Mouse (Mus musculus): ENCODE measurements around the gene 4930402H24Rik. TPM values are rescaled to one million over a fixed set of nuclear protein-coding genes. Genes with fewer than 3 reads are reported as not detected.

Gene 4930402H24Rik
- total and polyA plus RNA-seq, 2 experiments from 2014 or later: 57.6 to 131 TPM

GRCm38 (mm10) chr2:130750449-130750848 is 155.8 kb downstream of the 4930402H24Rik start:
- H3K36me3 ChIP-seq (ENCODE audit: insufficient read depth, low read length): peaks cover 41% of the 10 kb centered on the region
- ATAC-seq: no peak
- no peak overlapping the region for H3K27ac ChIP-seq
- H3K9me3 ChIP-seq (ENCODE audit: low read length): no peaks in the 10 kb centered on the region
- no peak overlapping the region for H3K4me3 ChIP-seq (ENCODE audit: low read length)
- no peak overlapping the region for H3K9ac ChIP-seq (replicated peaks; ENCODE audit: low read length)
- no peak overlapping the region for H3K4me2 ChIP-seq (ENCODE audit: low read depth, low read length)
- no peak for TF ChIP-seq CTCF (IDR thresholded peaks at IDR 0.05; ENCODE audit: low read depth)
- DNase-seq (ENCODE audit: low spot score): no peak
- 56% methylated on average over 8 of the region's 8 CpGs for WGBS
- no peaks in the 10 kb centered on the region for H3K27me3 ChIP-seq (ENCODE audit: insufficient read depth, low read length)
- H3K4me1 ChIP-seq (ENCODE audit: insufficient read depth, low read length): no peaks in the 10 kb centered on the region; the same call in 1 of the 2 replicates

- Histone ChIP-seq H3K27me3 (ENCODE audit: insufficient read depth, low read length) (no peaks in the 10 kb centered on the region), H3K4me2 (ENCODE audit: low read depth, low read length) (no peak overlapping the region), H3K4me1 (ENCODE audit: insufficient read depth, low read length) (no peaks in the 10 kb centered on the region; the same call in 1 of the 2 replicates), H3K36me3 (ENCODE audit: insufficient read depth, low read length) (peaks cover 48% of the 10 kb centered on the region), H3K27ac (no peak overlapping the region), H3K4me3 (ENCODE audit: low read length) (no peak overlapping the region), H3K9me3 (ENCODE audit: low read length) (no peaks in the 10 kb centered on the region), H3K9ac (replicated peaks; ENCODE audit: low read length) (no peak overlapping the region)
- no peak for TF ChIP-seq CTCF (IDR thresholded peaks at IDR 0.05; ENCODE audit: low read depth)
- 85% methylated on average over 3 of the region's 3 CpGs for WGBS
- ATAC-seq (no peak), DNase-seq (ENCODE audit: low spot score) (no peak)
These were observed 156.5 kb downstream of the 4930402H24Rik start for GRCm38 (mm10) chr2:130749708-130750107.

- no peak for ATAC-seq
- no peak overlapping the region for H3K4me3 ChIP-seq (ENCODE audit: low read length)
- H3K4me1 ChIP-seq (ENCODE audit: insufficient read depth, low read length): no peaks in the 10 kb centered on the region
- H3K4me2 ChIP-seq (ENCODE audit: low read depth, low read length): no peak overlapping the region
- no peaks in the 10 kb centered on the region for H3K9me3 ChIP-seq (ENCODE audit: low read length)
- no peaks in the 10 kb centered on the region for H3K27me3 ChIP-seq (ENCODE audit: insufficient read depth, low read length)
- H3K9ac ChIP-seq (replicated peaks; ENCODE audit: low read length): no peak overlapping the region
- 100% methylated on average over 1 of the region's 1 CpGs for WGBS
- no peak for DNase-seq (ENCODE audit: low spot score)
- H3K36me3 ChIP-seq (ENCODE audit: insufficient read depth, low read length): peaks cover 92% of the 10 kb centered on the region
- H3K27ac ChIP-seq: no peak overlapping the region
- no peak for TF ChIP-seq CTCF (IDR thresholded peaks at IDR 0.05; ENCODE audit: low read depth)
These were observed 162.6 kb downstream of the 4930402H24Rik start for GRCm38 (mm10) chr2:130743576-130743975.

- no peaks in the 10 kb centered on the region for H3K27me3 ChIP-seq (ENCODE audit: insufficient read depth, low read length)
- H3K27ac ChIP-seq: peak overlapping the region; percentile 20; the same call in 1 of the 2 replicates
- no peak for ATAC-seq
- H3K4me1 ChIP-seq (ENCODE audit: insufficient read depth, low read length): no peaks in the 10 kb centered on the region
- TF ChIP-seq CTCF (IDR thresholded peaks at IDR 0.05; ENCODE audit: low read depth): no peak
- no peak overlapping the region for H3K4me2 ChIP-seq (ENCODE audit: low read depth, low read length)
- 42% methylated on average over 4 of the region's 4 CpGs for WGBS
- H3K9me3 ChIP-seq (ENCODE audit: low read length): no peaks in the 10 kb centered on the region
- peaks cover 93% of the 10 kb centered on the region for H3K36me3 ChIP-seq (ENCODE audit: insufficient read depth, low read length)
- H3K9ac ChIP-seq (replicated peaks; ENCODE audit: low read length): no peak overlapping the region
- no peak overlapping the region for H3K4me3 ChIP-seq (ENCODE audit: low read length)
- DNase-seq (ENCODE audit: low spot score): no peak
These were observed 166.1 kb downstream of the 4930402H24Rik start for GRCm38 (mm10) chr2:130740096-130740495.

- ATAC-seq (no peak), DNase-seq (ENCODE audit: low spot score) (no peak)
- Histone ChIP-seq H3K27me3 (ENCODE audit: insufficient read depth, low read length) (no peaks in the 10 kb centered on the region), H3K4me1 (ENCODE audit: insufficient read depth, low read length) (no peaks in the 10 kb centered on the region), H3K4me2 (ENCODE audit: low read depth, low read length) (no peak overlapping the region), H3K4me3 (ENCODE audit: low read length) (no peak overlapping the region), H3K36me3 (ENCODE audit: insufficient read depth, low read length) (peaks cover 87% of the 10 kb centered on the region), H3K9ac (replicated peaks; ENCODE audit: low read length) (no peak overlapping the region), H3K9me3 (ENCODE audit: low read length) (no peaks in the 10 kb centered on the region), H3K27ac (no peak overlapping the region)
- no peak for TF ChIP-seq CTCF (IDR thresholded peaks at IDR 0.05; ENCODE audit: low read depth)
- 78% methylated on average over 6 of the region's 6 CpGs for WGBS
These were observed 168.2 kb downstream of the 4930402H24Rik start for GRCm38 (mm10) chr2:130738019-130738418.

- Histone ChIP-seq H3K4me2 (ENCODE audit: low read depth, low read length) (no peak overlapping the region), H3K9me3 (ENCODE audit: low read length) (no peaks in the 10 kb centered on the region), H3K4me1 (ENCODE audit: insufficient read depth, low read length) (no peaks in the 10 kb centered on the region), H3K4me3 (ENCODE audit: low read length) (no peak overlapping the region), H3K9ac (replicated peaks; ENCODE audit: low read length) (no peak overlapping the region), H3K27me3 (ENCODE audit: insufficient read depth, low read length) (no peaks in the 10 kb centered on the region), H3K36me3 (ENCODE audit: insufficient read depth, low read length) (peaks cover 76% of the 10 kb centered on the region), H3K27ac (no peak overlapping the region)
- DNase-seq (ENCODE audit: low spot score) (no peak), ATAC-seq (no peak)
- WGBS: 79% methylated on average over 5 of the region's 5 CpGs
- no peak for TF ChIP-seq CTCF (IDR thresholded peaks at IDR 0.05; ENCODE audit: low read depth)
These were observed 170.9 kb downstream of the 4930402H24Rik start for GRCm38 (mm10) chr2:130735281-130735680.

GRCm38 (mm10) chr2:130733444-130733843 is 172.8 kb downstream of the 4930402H24Rik start:
- no peak for TF ChIP-seq CTCF (IDR thresholded peaks at IDR 0.05; ENCODE audit: low read depth)
- Histone ChIP-seq H3K4me2 (ENCODE audit: low read depth, low read length) (no peak overlapping the region), H3K4me3 (ENCODE audit: low read length) (no peak overlapping the region), H3K27me3 (ENCODE audit: insufficient read depth, low read length) (no peaks in the 10 kb centered on the region), H3K4me1 (ENCODE audit: insufficient read depth, low read length) (no peaks in the 10 kb centered on the region), H3K9me3 (ENCODE audit: low read length) (no peaks in the 10 kb centered on the region), H3K36me3 (ENCODE audit: insufficient read depth, low read length) (peaks cover 73% of the 10 kb centered on the region), H3K9ac (replicated peaks; ENCODE audit: low read length) (no peak overlapping the region), H3K27ac (no peak overlapping the region)
- DNase-seq (ENCODE audit: low spot score) (no peak), ATAC-seq (no peak)
- WGBS: 77% methylated on average over 3 of the region's 3 CpGs

All from hindbrain, postnatal 0 days (tissue).